Mouse (Mus musculus) gastrocnemius, postnatal 4 days (tissue): ENCODE measurements around the gene Hist1h3f. TPM values are rescaled to one million over a fixed set of nuclear protein-coding genes. Genes with fewer than 3 reads are reported as not detected.
"Not testable (repeated sequence)": the region's sequence is repeated elsewhere in the genome, so short reads cannot be mapped to it uniquely, and the experiment has no call there.

Source experiments
- DNase-seq, 2 experiments: peaks; one replicate each; pipeline ENCODE4 v3.0.0; 2021 to 2022; ENCODE audit warnings: low spot score in 2 of 2, mixed read lengths in 2 of 2
- total RNA-seq, 2 experiments: library from RNA; stranded (reverse); gene quantifications; 2 replicates each; pipeline ENCODE4 v1.2.3; 2021

Hist1h3f gene
- total RNA-seq, 2 experiments from 2014 or later, result 92.1 to 134 TPM

DNA sequence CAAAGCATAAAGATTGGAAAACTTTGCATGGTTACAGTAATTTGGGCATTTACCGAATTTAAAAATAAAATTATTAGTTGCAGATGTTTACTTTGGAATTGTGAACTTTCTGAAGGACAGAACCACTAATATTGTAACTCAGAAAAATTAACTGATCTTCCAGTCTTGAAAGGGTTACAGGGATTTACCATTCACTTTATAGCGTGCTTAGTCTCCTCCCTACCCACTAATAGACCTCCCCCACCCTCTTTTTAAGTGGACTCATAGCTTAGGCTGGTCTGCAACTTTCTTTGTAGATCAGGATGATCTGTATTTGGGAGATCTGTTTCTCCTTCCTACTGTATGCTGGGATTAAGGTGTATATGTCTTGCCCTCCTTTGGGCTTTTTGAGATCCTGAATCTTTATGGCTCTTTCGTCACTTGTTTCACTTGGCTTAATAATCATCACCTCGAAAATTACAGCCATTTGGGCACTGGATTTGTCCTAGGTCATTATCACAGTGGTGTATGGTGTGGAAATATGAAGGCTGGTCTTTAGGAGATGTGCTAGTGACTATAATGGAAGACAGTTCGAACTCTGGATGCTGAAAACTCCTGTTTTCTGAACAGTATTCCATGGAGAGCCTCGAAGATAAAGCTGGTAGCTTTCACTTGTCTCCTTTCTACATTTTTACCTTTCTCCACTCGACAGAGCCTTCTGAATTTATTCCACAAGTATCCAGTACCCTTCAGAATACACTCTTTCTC is 7.6 kb upstream of the Hist1h3f start:
- DNase-seq, result no peak

DNA sequence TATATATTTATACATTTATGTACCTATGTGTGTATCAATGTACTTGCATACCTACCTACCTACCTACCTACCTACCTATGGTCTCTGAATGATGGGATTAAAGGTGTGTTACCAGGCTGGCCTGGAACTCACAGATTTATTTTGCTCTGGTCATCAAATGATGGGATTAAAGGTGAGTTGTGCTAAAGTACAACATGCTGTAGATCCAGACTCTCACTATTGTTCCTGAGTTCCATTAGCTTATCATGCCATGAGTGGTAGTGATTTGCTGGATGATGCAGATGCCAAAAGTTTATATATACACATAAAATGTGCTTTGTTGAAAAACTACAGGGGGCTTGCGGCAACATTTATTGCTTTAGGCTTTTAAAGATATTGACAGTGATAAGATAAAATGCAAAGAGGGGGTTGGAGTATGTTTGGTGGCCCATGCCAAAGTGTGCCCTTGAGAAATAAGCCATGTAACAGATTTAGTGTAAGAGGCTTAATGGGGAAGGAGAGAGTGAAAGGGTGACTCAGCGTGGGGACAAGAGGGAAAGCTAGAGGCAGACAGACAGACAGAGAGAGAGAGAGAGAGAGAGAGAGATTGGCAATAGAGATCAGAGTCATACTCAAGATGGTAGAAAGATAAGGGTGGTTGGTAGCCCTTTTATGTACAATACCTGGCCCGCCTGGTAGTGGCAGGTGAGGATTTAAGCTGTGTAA is 6.7 kb upstream of the Hist1h3f start:
- no peak for DNase-seq

DNA sequence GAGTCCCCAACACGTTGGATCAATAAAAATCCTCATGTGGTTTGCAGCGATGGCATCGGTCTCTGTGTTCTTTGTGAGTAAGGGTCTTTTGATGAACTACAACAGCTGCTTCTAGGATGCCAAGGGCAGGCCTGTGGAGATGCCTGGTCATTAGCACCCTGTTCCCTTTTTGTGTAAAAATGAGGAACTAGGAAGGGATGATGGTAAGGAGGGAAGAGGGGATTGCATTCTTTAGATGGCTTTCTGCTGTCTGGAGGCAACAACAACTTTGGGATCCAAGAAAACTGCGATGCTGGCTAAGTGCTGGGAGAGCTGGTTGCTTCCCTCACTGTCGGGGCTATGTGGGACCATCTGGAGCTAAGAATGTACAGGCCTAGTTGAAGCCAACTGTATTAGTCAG is 5.6 kb upstream of the Hist1h3f start:
- no peak for DNase-seq

DNA sequence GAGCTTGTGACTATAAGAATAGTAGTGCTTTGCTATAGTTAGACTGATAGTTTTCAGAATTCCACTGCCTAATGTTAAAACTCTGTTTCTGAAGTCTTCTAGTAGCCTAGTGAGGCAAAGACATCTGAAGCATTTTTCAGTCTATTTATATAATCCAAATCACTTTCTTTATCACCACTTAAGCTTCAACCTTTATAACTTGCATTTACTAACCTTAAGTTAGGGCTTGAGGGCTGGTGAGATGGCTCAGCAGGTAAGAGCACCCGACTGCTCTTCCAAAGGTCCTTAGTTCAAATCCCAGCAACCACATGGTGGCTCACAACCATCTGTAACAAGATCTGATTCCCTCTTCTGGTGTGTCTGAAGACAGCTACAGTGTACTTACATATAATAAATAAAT is 4.0 kb upstream of the Hist1h3f start:
- DNase-seq, result not testable (repeated sequence)

DNA sequence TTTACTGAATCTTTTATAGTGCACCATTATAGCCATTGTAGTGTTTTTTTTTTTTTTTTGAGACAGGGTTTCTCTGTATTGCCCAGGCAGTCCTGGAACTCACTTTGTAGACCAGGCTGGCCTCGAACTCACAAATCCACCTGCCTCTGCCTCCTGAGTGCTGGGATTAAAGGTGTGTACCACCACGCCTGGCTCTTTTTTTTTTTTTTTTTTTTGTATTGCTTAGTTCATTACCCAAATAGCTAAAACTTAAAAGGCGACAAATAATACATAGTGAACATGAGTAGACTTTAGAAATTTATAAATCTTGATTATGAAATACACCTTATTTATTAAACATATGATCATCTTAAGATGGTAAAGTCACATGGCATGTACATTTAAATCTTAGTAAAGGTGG is 2.4 kb upstream of the Hist1h3f start:
- DNase-seq, result no peak

DNA sequence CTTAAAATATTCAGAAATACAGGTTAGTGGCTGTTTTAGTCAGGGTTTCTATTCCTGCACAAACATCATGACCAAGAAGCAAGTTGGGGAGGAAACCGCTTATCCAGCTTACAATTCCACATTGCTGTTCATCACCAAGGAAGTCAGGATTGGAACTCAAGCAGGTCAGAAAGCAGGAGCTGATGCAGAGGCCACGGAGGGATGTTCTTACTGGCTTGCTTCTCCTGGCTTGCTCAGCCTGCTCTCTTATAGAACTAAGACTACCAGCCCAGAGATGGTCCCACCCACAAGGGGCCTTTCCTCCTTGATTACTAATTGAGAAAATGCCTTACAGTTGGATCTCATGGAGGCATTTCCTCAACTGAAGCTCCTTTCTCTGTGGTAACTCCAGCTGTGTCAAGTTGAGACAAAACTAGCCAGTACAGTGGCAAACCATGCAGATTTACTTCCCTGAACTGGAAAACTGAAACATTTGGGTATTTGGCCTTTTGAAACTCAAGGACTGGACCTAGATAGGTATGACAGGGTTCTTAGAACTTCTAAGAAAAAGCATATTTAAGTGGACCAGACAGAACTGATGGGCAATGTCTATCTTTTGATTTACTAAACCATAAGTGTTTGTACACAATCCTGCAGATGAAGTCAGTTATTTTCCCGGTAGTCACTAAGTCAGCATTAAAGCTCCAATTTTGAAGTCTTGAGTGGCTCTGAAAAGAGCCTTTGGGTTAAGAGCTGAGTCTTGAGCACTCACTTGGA is 1.4 kb upstream of the Hist1h3f start:
- DNase-seq, result not testable (repeated sequence)

DNA sequence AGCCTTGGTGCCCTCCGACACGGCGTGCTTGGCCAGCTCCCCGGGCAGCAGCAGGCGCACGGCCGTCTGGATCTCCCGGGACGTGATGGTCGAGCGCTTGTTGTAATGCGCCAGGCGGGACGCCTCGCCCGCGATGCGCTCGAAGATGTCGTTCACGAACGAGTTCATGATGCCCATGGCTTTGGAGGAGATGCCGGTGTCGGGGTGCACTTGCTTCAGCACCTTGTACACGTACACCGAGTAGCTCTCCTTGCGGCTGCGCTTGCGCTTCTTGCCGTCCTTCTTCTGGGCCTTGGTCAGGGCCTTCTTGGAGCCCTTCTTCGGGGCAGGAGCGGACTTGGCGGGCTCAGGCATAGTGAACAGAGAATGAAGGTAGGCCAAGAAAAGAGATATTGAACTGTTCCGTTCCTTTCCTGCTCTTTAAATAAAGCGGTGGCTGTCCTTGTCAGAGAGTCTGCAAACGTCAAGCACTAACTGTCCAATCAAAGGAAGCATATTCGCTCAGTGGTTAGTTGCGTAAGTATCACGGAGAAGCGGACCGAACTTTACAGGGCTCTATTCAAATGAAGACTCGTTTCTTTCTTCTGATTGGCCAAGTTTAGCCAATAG is 749 bp upstream of the Hist1h3f start, which contains the start of gene Hist1h2bh:
Hist1h2bh (minus strand) TSS at position 394 of the 609 bp plus-strand sequence.
- peak in 1 of 2 experiments; percentile 34 for DNase-seq

DNA sequence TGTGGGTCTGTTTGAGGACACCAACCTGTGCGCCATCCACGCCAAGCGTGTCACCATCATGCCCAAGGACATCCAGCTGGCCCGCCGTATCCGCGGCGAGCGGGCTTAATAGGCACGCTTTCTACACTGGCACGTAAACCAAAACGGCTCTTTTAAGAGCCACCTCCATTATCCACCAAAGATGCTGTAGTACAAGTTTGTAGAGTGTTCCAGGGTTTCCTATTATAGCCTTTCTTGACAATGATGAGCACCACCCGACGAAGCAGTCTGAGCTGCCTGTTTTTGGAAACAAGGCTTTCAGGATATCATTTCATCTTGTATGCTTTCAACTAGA is 902 bp downstream of the Hist1h3f start:
- DNase-seq, result not testable (repeated sequence)

DNA sequence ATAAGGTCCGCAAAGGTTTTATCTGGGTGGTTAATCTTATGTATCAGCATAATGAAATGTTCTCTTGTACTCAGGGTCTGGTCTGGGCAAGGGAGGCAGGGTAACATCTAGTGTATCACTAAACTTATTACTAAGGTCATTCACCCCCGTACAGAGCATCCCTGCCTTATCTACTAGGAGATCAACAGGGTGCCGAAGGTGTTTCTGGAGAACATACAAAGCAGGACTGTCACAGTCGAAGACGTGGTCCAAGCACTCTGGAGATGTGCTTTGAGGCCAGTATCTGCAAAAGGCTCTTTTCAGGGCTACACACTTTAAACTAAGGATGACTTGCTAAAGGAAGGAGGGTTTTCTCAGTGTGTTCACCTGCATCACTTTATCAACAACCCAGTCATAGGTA is 2.8 kb downstream of the Hist1h3f start:
- DNase-seq, result no peak

DNA sequence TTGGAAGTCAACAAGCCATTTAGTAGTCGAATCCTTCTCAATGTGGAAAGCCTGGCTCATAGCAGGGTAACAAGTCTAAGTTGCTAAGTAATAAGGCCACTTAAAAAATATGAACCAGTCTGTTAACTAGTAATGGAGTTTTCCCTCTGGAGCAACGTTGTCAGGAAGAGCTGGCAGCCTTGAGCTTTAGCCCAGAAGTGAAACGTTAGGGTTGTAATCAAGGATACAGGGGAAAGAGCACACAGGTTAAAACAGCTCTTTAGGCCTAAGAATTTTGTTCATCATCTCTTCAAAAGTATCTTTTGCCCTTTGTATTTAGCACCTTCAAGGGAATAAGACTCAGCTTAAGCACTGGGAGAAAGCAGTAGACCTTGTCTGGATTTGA is 6.9 kb downstream of the Hist1h3f start:
- DNase-seq, result no peak

DNA sequence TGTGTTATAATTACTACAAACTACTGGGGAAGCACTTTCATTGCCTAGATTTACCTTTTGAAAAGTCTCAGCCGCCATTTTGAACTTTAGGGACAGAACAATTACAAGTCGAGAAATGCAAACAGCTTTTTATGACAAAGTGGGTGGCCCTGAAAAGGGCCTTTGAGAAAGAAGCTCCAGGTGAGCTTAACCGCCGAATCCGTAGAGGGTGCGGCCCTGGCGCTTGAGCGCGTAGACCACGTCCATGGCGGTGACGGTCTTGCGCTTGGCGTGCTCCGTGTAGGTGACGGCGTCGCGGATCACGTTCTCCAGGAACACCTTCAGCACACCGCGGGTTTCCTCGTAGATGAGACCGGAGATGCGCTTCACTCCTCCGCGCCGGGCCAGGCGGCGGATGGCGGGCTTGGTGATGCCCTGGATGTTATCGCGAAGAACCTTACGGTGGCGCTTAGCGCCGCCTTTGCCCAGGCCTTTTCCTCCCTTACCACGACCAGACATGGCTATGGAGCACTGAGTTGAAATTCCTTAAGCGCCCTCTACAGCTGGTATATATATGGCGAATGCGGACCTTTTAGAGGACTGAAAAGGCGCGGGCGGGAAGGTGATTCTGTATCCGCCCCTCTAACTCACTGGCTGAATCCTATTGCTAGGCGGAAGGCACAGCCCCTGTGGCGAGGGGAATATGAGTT is 7.4 kb downstream of the Hist1h3f start, which contains the start of gene Hist1h4f:
Hist1h4f (minus strand) TSS at position 503 of the 689 bp plus-strand sequence.
- DNase-seq, result peak; percentile 46 to 82

DNA sequence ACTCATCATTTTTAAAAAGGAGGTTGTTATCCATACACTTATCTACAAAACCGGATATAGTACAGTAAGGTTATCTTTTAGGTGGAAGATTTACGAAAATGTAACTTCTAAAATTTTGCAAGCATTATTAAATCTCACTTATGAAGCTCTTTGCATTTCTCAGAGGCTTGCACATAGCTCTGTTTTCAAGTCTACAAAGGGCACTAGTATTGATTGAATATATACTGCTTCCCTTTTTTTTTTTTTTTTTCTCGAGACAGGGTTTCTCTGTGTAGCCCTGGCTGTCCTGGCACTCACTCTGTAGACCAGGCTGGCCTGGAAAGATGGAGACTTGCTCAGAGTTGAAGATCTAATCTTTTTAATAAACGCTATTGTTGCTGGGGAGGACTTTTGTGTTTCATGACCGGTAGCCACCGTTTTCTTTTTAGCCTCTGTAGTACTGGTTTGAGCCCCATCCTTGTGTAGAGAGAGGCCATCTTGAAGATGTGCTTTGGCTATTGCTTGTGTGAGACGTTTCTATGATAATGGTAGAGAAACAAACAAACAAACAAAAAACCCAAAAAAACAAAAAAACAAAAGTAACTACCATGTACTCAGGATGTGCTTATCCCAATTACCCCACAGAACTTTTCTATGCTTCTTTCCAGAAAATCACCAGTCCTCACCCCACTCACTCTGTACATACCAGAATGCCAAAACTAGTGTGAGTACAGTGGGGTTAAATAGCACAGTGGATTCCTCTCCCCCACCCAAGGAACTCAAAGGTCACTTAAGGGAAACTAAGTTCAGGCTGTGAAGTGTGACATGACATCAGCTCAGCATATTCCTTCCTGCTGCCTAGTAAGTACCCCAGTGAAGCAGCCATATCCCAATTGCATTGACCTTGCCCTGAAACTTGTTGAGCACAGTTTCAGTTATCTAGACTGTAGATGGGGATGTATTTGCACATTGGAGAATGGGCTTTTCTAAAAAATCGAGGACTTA is 8.4 kb downstream of the Hist1h3f start:
- DNase-seq, result no peak

DNA sequence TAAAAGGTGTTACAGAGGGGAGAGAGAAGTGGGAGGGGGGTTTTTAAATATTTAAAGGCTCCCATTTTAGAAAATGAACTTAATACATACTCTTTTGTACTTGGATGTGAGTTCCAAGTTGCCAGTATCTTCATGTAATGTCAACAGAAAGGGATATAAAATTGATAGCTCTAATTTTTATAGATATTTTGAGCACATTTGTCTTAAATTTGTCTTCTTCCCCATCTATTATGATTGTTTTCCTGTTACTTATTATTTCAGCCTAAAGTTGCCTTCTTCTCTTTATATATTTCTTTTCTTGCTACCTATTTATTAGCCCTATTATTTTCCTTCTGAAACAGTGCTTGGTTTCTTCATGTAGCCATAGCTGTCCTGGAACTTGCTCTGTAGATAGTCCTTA is 9.1 kb downstream of the Hist1h3f start, which contains the start of gene Hist1h1d:
Hist1h1d (plus strand) TSS at position 301 of the 400 bp plus-strand sequence.
- no peak for DNase-seq

DNA sequence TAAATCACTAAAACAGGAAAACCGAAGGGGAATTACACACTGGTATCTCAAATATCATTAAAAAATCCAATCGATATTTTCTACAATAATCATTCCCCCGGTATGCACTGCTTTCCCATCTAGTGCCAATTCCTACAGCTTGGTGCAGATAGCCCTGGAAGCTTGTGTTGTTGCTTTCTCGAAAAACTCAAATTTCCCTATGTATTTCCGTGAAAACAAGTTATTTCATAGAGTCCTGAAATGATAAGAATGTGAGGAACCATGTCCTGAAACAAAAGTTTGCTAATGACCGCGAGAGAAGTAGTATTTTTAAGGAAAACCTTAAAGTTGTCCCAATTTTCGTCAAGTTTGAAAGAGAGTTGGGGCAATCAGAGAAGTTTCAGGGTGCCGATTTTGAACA is 10.5 kb downstream of the Hist1h3f start:
- no peak for DNase-seq

DNA sequence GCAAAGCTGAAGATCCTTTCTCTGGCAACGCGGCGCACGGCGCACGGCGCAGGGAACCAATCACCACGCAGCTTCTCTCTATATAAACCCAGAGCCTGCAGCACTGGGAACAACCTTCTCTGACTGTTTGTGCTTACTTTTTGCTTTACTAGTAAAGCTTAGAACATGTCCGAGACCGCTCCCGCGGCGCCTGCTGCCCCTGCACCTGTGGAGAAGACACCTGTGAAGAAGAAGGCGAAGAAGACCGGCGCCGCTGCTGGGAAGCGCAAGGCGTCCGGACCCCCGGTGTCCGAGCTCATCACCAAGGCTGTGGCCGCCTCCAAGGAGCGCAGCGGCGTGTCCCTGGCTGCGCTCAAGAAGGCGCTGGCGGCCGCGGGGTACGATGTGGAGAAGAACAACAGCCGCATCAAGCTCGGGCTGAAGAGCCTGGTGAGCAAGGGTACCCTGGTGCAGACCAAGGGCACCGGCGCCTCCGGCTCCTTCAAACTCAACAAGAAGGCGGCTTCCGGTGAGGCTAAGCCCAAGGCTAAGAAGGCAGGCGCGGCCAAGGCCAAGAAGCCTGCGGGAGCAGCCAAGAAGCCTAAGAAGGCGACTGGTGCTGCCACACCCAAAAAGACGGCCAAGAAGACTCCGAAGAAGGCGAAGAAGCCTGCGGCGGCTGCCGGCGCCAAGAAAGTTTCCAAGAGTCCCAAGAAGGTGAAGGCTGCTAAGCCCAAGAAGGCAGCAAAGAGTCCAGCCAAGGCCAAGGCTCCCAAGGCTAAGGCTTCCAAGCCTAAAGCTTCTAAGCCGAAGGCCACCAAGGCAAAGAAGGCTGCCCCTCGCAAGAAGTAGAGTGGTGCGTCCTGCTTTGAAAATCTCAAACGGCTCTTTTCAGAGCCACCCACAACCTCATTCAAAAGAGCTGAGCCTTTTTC is 11.3 kb downstream of the Hist1h3f start:
- peak in 1 of 2 experiments; percentile 71 for DNase-seq

DNA sequence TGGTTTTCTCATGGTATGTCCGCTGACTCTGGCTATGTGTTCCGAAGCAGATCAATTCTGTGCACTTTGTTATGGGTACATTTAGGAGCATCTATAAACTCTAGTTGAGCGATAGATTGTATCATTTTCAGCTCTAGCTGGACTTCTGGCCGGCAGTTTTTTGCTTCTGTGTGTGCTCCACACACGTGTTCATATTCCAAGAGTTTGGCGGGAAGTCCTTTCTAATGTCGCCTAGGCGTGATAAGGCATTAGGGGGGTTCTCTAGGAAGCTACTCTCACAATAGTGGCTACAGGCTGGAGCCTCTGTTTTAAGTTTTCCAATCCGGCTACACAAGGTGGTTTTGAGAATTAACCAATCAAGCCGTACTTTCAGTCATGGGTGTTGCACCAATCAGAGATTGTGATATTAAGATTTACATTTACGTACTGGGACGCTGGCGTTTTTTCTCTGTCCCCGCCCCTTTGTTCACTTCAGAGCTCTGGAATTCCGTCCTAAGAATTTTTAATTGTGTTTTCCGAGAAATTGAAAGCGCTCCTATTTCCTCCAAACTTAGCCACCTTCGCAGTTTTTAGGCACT is 12.1 kb downstream of the Hist1h3f start:
- peak in 1 of 2 experiments; percentile 43 for DNase-seq

DNA sequence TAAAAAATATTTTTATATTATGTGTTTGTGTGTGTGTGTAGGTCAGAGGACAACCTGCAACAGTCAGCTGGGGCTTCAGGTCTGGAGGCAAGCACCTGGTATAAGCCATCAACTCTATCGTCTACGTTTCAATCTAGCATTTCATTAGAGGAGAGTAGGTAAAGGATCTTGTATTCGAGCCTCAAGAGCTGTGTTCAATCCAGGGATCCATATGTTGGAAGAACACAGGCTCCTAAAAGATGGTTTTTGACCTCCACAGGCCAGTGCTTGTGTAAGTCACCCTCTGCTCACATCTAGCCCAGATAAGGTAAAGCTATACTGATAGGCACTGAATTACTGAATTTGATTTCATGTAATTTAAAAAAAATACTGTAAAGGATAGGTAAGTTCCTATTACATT is 13.1 kb downstream of the Hist1h3f start:
- DNase-seq, result no peak

DNA sequence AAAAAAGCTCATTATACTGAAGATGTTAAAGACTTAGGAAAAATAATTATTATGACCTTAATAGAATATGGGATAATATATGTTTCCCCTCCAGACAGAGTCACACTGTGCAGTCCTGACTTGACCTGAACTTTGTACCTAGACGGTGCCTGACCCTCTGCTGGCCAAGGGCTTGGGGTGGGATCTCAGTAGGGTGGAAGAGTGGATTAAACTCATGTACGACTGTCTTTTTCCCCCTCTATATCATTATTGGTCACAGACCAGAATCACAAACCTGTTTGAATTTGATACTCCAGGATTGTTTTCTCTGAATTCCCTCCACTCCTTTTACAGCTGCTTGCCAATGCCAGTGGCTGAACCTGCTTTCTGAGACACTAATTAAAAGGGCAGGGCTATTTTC is 16.8 kb downstream of the Hist1h3f start:
- DNase-seq, result not testable (repeated sequence)
